8 mouse cellular contexts compared by ENCODE assay signal in genomic region chr5:114560533-114560936, GRCm38 (mm10). TPM values are rescaled to one million over a fixed set of nuclear protein-coding genes. Genes with fewer than 3 reads are reported as not detected.
DNase-seq lines count a peak whose midpoint lies in the region; ATAC-seq and TF ChIP-seq lines count a peak whose summit lies in the region.

No protein-coding gene starts in this region.

- no peak overlapping the region for H3K4me3 ChIP-seq in kidney, embryonic 16.5 days (ENCODE audit: low read length)
- H3K4me3 ChIP-seq in kidney, adult 2 months (ENCODE audit: insufficient read depth, low read depth, low read length) = no peak overlapping the region
- H3K4me3 ChIP-seq in forebrain, embryonic 16.5 days (replicated peaks; ENCODE audit: low read length) = no peak overlapping the region
- no peak overlapping the region for H3K4me3 ChIP-seq in liver, embryonic 15.5 days (replicated peaks)

- no peak for DNase-seq in kidney, adult 2 months
- DNase-seq in MN1 (ENCODE audit: low spot score) = peak; percentile 34
- no peak for DNase-seq in adipocyte (ENCODE audit: low spot score)
- no peak for DNase-seq in cerebellum, postnatal 14 days
- no peak for DNase-seq in neural tube, embryonic 10.5 days (ENCODE audit: extremely low spot score, low spot score)

- no peak for TF ChIP-seq POLR2A in kidney, adult 2 months (IDR thresholded peaks at IDR 0.05; ENCODE audit: low read depth, low read length)

- no peak for TF ChIP-seq CTCF in kidney, adult 2 months (conservative IDR thresholded peaks at IDR 0.05; ENCODE audit: insufficient read depth, insufficient read length, low read depth, low read length)

- peak; percentile 8; the same call in 1 of the 2 replicates for ATAC-seq in kidney, embryonic 16.5 days (ENCODE audit: low FRiP score, low TSS enrichment)
- ATAC-seq in forebrain, embryonic 16.5 days = peak; percentile 43; the same call in 1 of the 2 replicates
- ATAC-seq in liver, embryonic 15.5 days (ENCODE audit: insufficient read depth) = peak; percentile 30

- H3K9ac ChIP-seq in kidney, embryonic 16.5 days (replicated peaks; ENCODE audit: low read length) = no peak overlapping the region
- no peak overlapping the region for H3K9ac ChIP-seq in forebrain, embryonic 16.5 days (replicated peaks; ENCODE audit: low read depth, low read length)
- H3K9ac ChIP-seq in liver, embryonic 15.5 days = no peak overlapping the region

- H3K9me3 ChIP-seq in kidney, embryonic 16.5 days (ENCODE audit: low read length) = peaks cover 6% of the 10 kb centered on the region
- H3K9me3 ChIP-seq in forebrain, embryonic 16.5 days (ENCODE audit: control insufficient read depth, low read length) = peaks cover 3% of the 10 kb centered on the region; the same call in 1 of the 2 replicates
- H3K9me3 ChIP-seq in liver, embryonic 15.5 days (replicated peaks) = no peaks in the 10 kb centered on the region

- H3K4me1 ChIP-seq in kidney, embryonic 16.5 days (ENCODE audit: insufficient read depth, low read length) = peaks cover 36% of the 10 kb centered on the region
- peaks cover 2% of the 10 kb centered on the region; the same call in 1 of the 2 replicates for H3K4me1 ChIP-seq in kidney, adult 2 months (ENCODE audit: control insufficient read depth, insufficient read depth, low read length)
- H3K4me1 ChIP-seq in forebrain, embryonic 16.5 days (replicated peaks; ENCODE audit: control insufficient read depth, insufficient read depth, low read length) = 0 out of 2 replicates have a peak, but pooled peaks cover 2% of the 10 kb centered on the region
- H3K4me1 ChIP-seq in liver, embryonic 15.5 days (replicated peaks) = peaks cover 15% of the 10 kb centered on the region

- H3K27me3 ChIP-seq in kidney, embryonic 16.5 days (ENCODE audit: insufficient read depth, low read length) = no peaks in the 10 kb centered on the region
- no peaks in the 10 kb centered on the region for H3K27me3 ChIP-seq in kidney, adult 2 months (replicated peaks; ENCODE audit: control insufficient read depth, insufficient read depth, low read length)
- H3K27me3 ChIP-seq in forebrain, embryonic 16.5 days (replicated peaks; ENCODE audit: control insufficient read depth, insufficient read depth, low read length) = no peaks in the 10 kb centered on the region
- H3K27me3 ChIP-seq in liver, embryonic 15.5 days = peaks cover 11% of the 10 kb centered on the region; the same call in 1 of the 2 replicates

- peak overlapping the region; percentile 12; the same call in 1 of the 2 replicates for H3K4me2 ChIP-seq in kidney, embryonic 16.5 days (replicated peaks; ENCODE audit: low read depth, low read length)
- H3K4me2 ChIP-seq in forebrain, embryonic 16.5 days (ENCODE audit: low read length) = no peak overlapping the region
- H3K4me2 ChIP-seq in liver, embryonic 15.5 days = peak overlapping the region; percentile 35

- no peaks in the 10 kb centered on the region for H3K36me3 ChIP-seq in kidney, embryonic 16.5 days (ENCODE audit: insufficient read depth, low read length)
- no peaks in the 10 kb centered on the region for H3K36me3 ChIP-seq in kidney, adult 2 months (ENCODE audit: control insufficient read depth, insufficient read depth, low read length)
- no peaks in the 10 kb centered on the region for H3K36me3 ChIP-seq in forebrain, embryonic 16.5 days (ENCODE audit: control insufficient read depth, insufficient read depth)
- no peaks in the 10 kb centered on the region for H3K36me3 ChIP-seq in liver, embryonic 15.5 days (replicated peaks)

- H3K27ac ChIP-seq in kidney, embryonic 16.5 days (ENCODE audit: low read length) = 0 out of 2 replicates have a peak overlapping the region, but pooled peaks have one; percentile 4
- H3K27ac ChIP-seq in kidney, adult 2 months (ENCODE audit: insufficient read depth, low read depth, low read length) = no peak overlapping the region
- no peak overlapping the region for H3K27ac ChIP-seq in forebrain, embryonic 16.5 days (ENCODE audit: low read length)
- H3K27ac ChIP-seq in liver, embryonic 15.5 days (replicated peaks) = no peak overlapping the region

- WGBS in kidney, embryonic 16.5 days = 25% methylated on average over 9 of the region's 9 CpGs
- 24% methylated on average over 9 of the region's 9 CpGs for WGBS in kidney, adult 2 months
- 8% methylated on average over 8 of the region's 9 CpGs for WGBS in forebrain, embryonic 16.5 days
- WGBS in liver, embryonic 15.5 days (ENCODE audit: insufficient replicate concordance) = 10% methylated on average over 9 of the region's 9 CpGs

RNA-seq across cellular contexts. Expression of gene Fam222a, which starts 7.3 kb away (rescaled TPM):
- 4.1 and 4.5 TPM in 2 replicates for polyA plus RNA-seq in kidney, embryonic 16.5 days (2015; fragmentation: Nextera tagmentation; extraction: Ambion mirVana)
- polyA plus RNA-seq in kidney, adult 2 months (2012; rRNA removed) = 4.9 and 5.5 TPM in 2 replicates
- polyA plus RNA-seq in forebrain, embryonic 16.5 days (2015; fragmentation: Nextera tagmentation; extraction: Ambion mirVana) = 4.3 and 4.4 TPM in 2 replicates
- polyA plus RNA-seq in liver, embryonic 15.5 days (2015; fragmentation: Nextera tagmentation; extraction: Ambion mirVana) = 0.50 and 0.73 TPM in 2 replicates
